Mouse (Mus musculus) ES-E14 (cell line): ENCODE data around the gene Wnt2b.

Source experiments
- HCFC1 ChIP-seq: IDR thresholded peaks from 2 replicates; pipeline ENCODE4 v1.6.1; 2012; ENCODE audit warnings: low read length, inconsistent platforms, borderline replicate concordance; ENCODE audit not compliant: insufficient read depth
- ZC3H11A ChIP-seq: IDR thresholded peaks from 2 replicates; pipeline ENCODE4 v1.6.1; 2012; ENCODE audit warnings: low read depth, mild to moderate bottlenecking, inconsistent platforms, low read length, borderline replicate concordance

DNA sequence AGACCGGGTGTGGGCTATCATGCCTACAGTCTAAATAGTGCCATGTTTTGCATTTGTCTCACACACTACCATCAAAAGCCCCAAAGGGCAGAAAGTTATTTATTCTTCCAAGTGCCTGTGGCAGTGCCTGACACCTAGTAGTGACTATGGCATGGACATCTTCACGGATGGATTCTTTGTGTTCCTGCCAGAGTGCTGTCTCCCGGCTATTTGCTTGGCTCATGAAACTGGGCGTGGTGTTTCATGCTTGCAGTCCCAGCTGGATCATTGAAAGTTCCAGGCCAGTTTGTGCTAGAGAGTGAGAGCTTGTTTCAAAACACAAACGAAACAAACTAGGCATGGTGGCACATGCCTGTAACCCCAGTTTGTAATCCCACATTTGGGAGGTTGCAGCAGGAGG lies 30.0 kb upstream of the Wnt2b start:
- TF ChIP-seq HCFC1 = no peak
- TF ChIP-seq ZC3H11A = no peak
